Mouse (Mus musculus): ENCODE measurements around the gene Nrf1. TPM values are rescaled to one million over a fixed set of nuclear protein-coding genes. Genes with fewer than 3 reads are reported as not detected.

Gene Nrf1
- polyA plus RNA-seq, 1 experiment from 2014 or later: 59.0 TPM

GRCm38 (mm10) chr6:30126060-30126459 is 78.3 kb downstream of the Nrf1 start:
- WGBS: 94% methylated on average over 7 of the region's 7 CpGs
- no peaks in the 10 kb centered on the region for H3K4me1 ChIP-seq (replicated peaks; ENCODE audit: control insufficient read depth, insufficient read depth, low read length)
- no peak overlapping the region for H3K4me3 ChIP-seq (ENCODE audit: low read length)
- ATAC-seq (ENCODE audit: low read depth): no peak
- no peaks in the 10 kb centered on the region for H3K27me3 ChIP-seq (ENCODE audit: control insufficient read depth, insufficient read depth, low read depth, low read length)
- H3K4me2 ChIP-seq (ENCODE audit: low read depth, low read length): no peak overlapping the region
- peaks cover 28% of the 10 kb centered on the region for H3K36me3 ChIP-seq (ENCODE audit: control insufficient read depth, insufficient read depth, low read length)
- no peak overlapping the region for H3K9ac ChIP-seq (ENCODE audit: low read length)
- no peaks in the 10 kb centered on the region for H3K9me3 ChIP-seq (ENCODE audit: control insufficient read depth, low read length)
- H3K27ac ChIP-seq (ENCODE audit: low read length): no peak overlapping the region

GRCm38 (mm10) chr6:30126766-30127165 is 79.0 kb downstream of the Nrf1 start:
- H3K27ac ChIP-seq (ENCODE audit: low read length): no peak overlapping the region
- no peak for ATAC-seq (ENCODE audit: low read depth)
- H3K9ac ChIP-seq (ENCODE audit: low read length): no peak overlapping the region
- peaks cover 27% of the 10 kb centered on the region for H3K36me3 ChIP-seq (ENCODE audit: control insufficient read depth, insufficient read depth, low read length)
- 88% methylated on average over 9 of the region's 9 CpGs for WGBS
- no peaks in the 10 kb centered on the region for H3K4me1 ChIP-seq (replicated peaks; ENCODE audit: control insufficient read depth, insufficient read depth, low read length)
- no peak overlapping the region for H3K4me2 ChIP-seq (ENCODE audit: low read depth, low read length)
- no peaks in the 10 kb centered on the region for H3K27me3 ChIP-seq (ENCODE audit: control insufficient read depth, insufficient read depth, low read depth, low read length)
- H3K4me3 ChIP-seq (ENCODE audit: low read length): no peak overlapping the region
- H3K9me3 ChIP-seq (ENCODE audit: control insufficient read depth, low read length): no peaks in the 10 kb centered on the region

GRCm38 (mm10) chr6:30132399-30132798 is 84.6 kb downstream of the Nrf1 start:
- no peak overlapping the region for H3K9ac ChIP-seq (ENCODE audit: low read length)
- H3K4me1 ChIP-seq (replicated peaks; ENCODE audit: control insufficient read depth, insufficient read depth, low read length): no peaks in the 10 kb centered on the region
- no peaks in the 10 kb centered on the region for H3K9me3 ChIP-seq (ENCODE audit: control insufficient read depth, low read length)
- H3K4me3 ChIP-seq (ENCODE audit: low read length): no peak overlapping the region
- H3K27ac ChIP-seq (ENCODE audit: low read length): no peak overlapping the region
- H3K27me3 ChIP-seq (ENCODE audit: control insufficient read depth, insufficient read depth, low read depth, low read length): no peaks in the 10 kb centered on the region
- peaks cover 23% of the 10 kb centered on the region for H3K36me3 ChIP-seq (ENCODE audit: control insufficient read depth, insufficient read depth, low read length)
- no peak overlapping the region for H3K4me2 ChIP-seq (ENCODE audit: low read depth, low read length)
- 82% methylated on average over 3 of the region's 3 CpGs for WGBS
- no peak for ATAC-seq (ENCODE audit: low read depth)

GRCm38 (mm10) chr6:30135590-30135989 is 87.8 kb downstream of the Nrf1 start:
- H3K4me2 ChIP-seq (ENCODE audit: low read depth, low read length): no peak overlapping the region
- H3K27me3 ChIP-seq (ENCODE audit: control insufficient read depth, insufficient read depth, low read depth, low read length): no peaks in the 10 kb centered on the region
- ATAC-seq (ENCODE audit: low read depth): no peak
- H3K4me3 ChIP-seq (ENCODE audit: low read length): no peak overlapping the region
- H3K9ac ChIP-seq (ENCODE audit: low read length): no peak overlapping the region
- H3K9me3 ChIP-seq (ENCODE audit: control insufficient read depth, low read length): no peaks in the 10 kb centered on the region
- no peak overlapping the region for H3K27ac ChIP-seq (ENCODE audit: low read length)
- no peaks in the 10 kb centered on the region for H3K4me1 ChIP-seq (replicated peaks; ENCODE audit: control insufficient read depth, insufficient read depth, low read length)
- 57% methylated on average over 3 of the region's 3 CpGs for WGBS
- H3K36me3 ChIP-seq (ENCODE audit: control insufficient read depth, insufficient read depth, low read length): peaks cover 18% of the 10 kb centered on the region

- Histone ChIP-seq H3K27me3 (ENCODE audit: control insufficient read depth, insufficient read depth, low read depth, low read length) (no peaks in the 10 kb centered on the region), H3K4me3 (ENCODE audit: low read length) (no peak overlapping the region), H3K36me3 (ENCODE audit: control insufficient read depth, insufficient read depth, low read length) (peaks cover 15% of the 10 kb centered on the region), H3K27ac (ENCODE audit: low read length) (no peak overlapping the region), H3K9me3 (ENCODE audit: control insufficient read depth, low read length) (no peaks in the 10 kb centered on the region), H3K4me2 (ENCODE audit: low read depth, low read length) (no peak overlapping the region), H3K9ac (ENCODE audit: low read length) (no peak overlapping the region), H3K4me1 (replicated peaks; ENCODE audit: control insufficient read depth, insufficient read depth, low read length) (no peaks in the 10 kb centered on the region)
- WGBS: 88% methylated on average over 2 of the region's 2 CpGs
- no peak for ATAC-seq (ENCODE audit: low read depth)
These were observed 89.4 kb downstream of the Nrf1 start for GRCm38 (mm10) chr6:30137227-30137626.

GRCm38 (mm10) chr6:30139329-30140045 is 91.7 kb downstream of the Nrf1 start:
- 81% methylated on average over 7 of the region's 7 CpGs for WGBS
- no peaks in the 10 kb centered on the region for H3K9me3 ChIP-seq (ENCODE audit: control insufficient read depth, low read length)
- ATAC-seq (ENCODE audit: low read depth): no peak
- H3K4me2 ChIP-seq (ENCODE audit: low read depth, low read length): no peak overlapping the region
- H3K4me1 ChIP-seq (replicated peaks; ENCODE audit: control insufficient read depth, insufficient read depth, low read length): no peaks in the 10 kb centered on the region
- no peak overlapping the region for H3K9ac ChIP-seq (ENCODE audit: low read length)
- no peak overlapping the region for H3K4me3 ChIP-seq (ENCODE audit: low read length)
- no peak overlapping the region for H3K27ac ChIP-seq (ENCODE audit: low read length)
- H3K36me3 ChIP-seq (ENCODE audit: control insufficient read depth, insufficient read depth, low read length): peaks cover 20% of the 10 kb centered on the region
- H3K27me3 ChIP-seq (ENCODE audit: control insufficient read depth, insufficient read depth, low read depth, low read length): no peaks in the 10 kb centered on the region

GRCm38 (mm10) chr6:30143263-30143662 is 95.5 kb downstream of the Nrf1 start:
- Histone ChIP-seq H3K9me3 (ENCODE audit: control insufficient read depth, low read length) (no peaks in the 10 kb centered on the region), H3K36me3 (ENCODE audit: control insufficient read depth, insufficient read depth, low read length) (peaks cover 22% of the 10 kb centered on the region), H3K4me2 (ENCODE audit: low read depth, low read length) (no peak overlapping the region), H3K27ac (ENCODE audit: low read length) (no peak overlapping the region), H3K4me3 (ENCODE audit: low read length) (no peak overlapping the region), H3K9ac (ENCODE audit: low read length) (no peak overlapping the region), H3K4me1 (replicated peaks; ENCODE audit: control insufficient read depth, insufficient read depth, low read length) (no peaks in the 10 kb centered on the region), H3K27me3 (ENCODE audit: control insufficient read depth, insufficient read depth, low read depth, low read length) (no peaks in the 10 kb centered on the region)
- ATAC-seq (ENCODE audit: low read depth): no peak
- WGBS: 87% methylated on average over 4 of the region's 4 CpGs

- Histone ChIP-seq H3K4me3 (ENCODE audit: low read length) (no peak overlapping the region), H3K4me1 (replicated peaks; ENCODE audit: control insufficient read depth, insufficient read depth, low read length) (no peaks in the 10 kb centered on the region), H3K36me3 (ENCODE audit: control insufficient read depth, insufficient read depth, low read length) (peaks cover 19% of the 10 kb centered on the region), H3K4me2 (ENCODE audit: low read depth, low read length) (no peak overlapping the region), H3K27me3 (ENCODE audit: control insufficient read depth, insufficient read depth, low read depth, low read length) (no peaks in the 10 kb centered on the region), H3K9me3 (ENCODE audit: control insufficient read depth, low read length) (no peaks in the 10 kb centered on the region), H3K27ac (ENCODE audit: low read length) (no peak overlapping the region), H3K9ac (ENCODE audit: low read length) (no peak overlapping the region)
- WGBS: 68% methylated on average over 7 of the region's 7 CpGs
- no peak for ATAC-seq (ENCODE audit: low read depth)
These were observed 99.3 kb downstream of the Nrf1 start for GRCm38 (mm10) chr6:30147058-30147457.

- 70% methylated on average over 6 of the region's 6 CpGs for WGBS
- peaks cover 17% of the 10 kb centered on the region for H3K36me3 ChIP-seq (ENCODE audit: control insufficient read depth, insufficient read depth, low read length)
These were observed 100.0 kb downstream of the Nrf1 start for GRCm38 (mm10) chr6:30147753-30148152.

GRCm38 (mm10) chr6:30150471-30150870 is 102.7 kb downstream of the Nrf1 start:
- Histone ChIP-seq H3K27ac (ENCODE audit: low read length) (no peak overlapping the region), H3K4me1 (replicated peaks; ENCODE audit: control insufficient read depth, insufficient read depth, low read length) (no peaks in the 10 kb centered on the region), H3K4me2 (ENCODE audit: low read depth, low read length) (no peak overlapping the region), H3K9ac (ENCODE audit: low read length) (no peak overlapping the region), H3K36me3 (ENCODE audit: control insufficient read depth, insufficient read depth, low read length) (peaks cover 9% of the 10 kb centered on the region), H3K27me3 (ENCODE audit: control insufficient read depth, insufficient read depth, low read depth, low read length) (no peaks in the 10 kb centered on the region), H3K4me3 (ENCODE audit: low read length) (no peak overlapping the region), H3K9me3 (ENCODE audit: control insufficient read depth, low read length) (no peaks in the 10 kb centered on the region)
- ATAC-seq (ENCODE audit: low read depth): no peak
- WGBS: 90% methylated on average over 8 of the region's 8 CpGs

More at GRCm38 (mm10) chr6:30147753-30148152, 100.0 kb downstream of the Nrf1 start:
- no peak for ATAC-seq (ENCODE audit: low read depth)
- Histone ChIP-seq H3K4me2 (ENCODE audit: low read depth, low read length) (no peak overlapping the region), H3K27me3 (ENCODE audit: control insufficient read depth, insufficient read depth, low read depth, low read length) (no peaks in the 10 kb centered on the region), H3K9ac (ENCODE audit: low read length) (no peak overlapping the region), H3K4me3 (ENCODE audit: low read length) (no peak overlapping the region), H3K27ac (ENCODE audit: low read length) (no peak overlapping the region), H3K4me1 (replicated peaks; ENCODE audit: control insufficient read depth, insufficient read depth, low read length) (no peaks in the 10 kb centered on the region), H3K9me3 (ENCODE audit: control insufficient read depth, low read length) (no peaks in the 10 kb centered on the region)
